Mouse (Mus musculus): ENCODE data around the gene Hist1h1b. TPM values are rescaled to one million over a fixed set of nuclear protein-coding genes. Genes with fewer than 3 reads are reported as not detected.
A peak's percentile ranks its signal among the peaks of the same experiment; 100 is the strongest.
"Not testable (repeated sequence)": the region's sequence is repeated elsewhere in the genome, so short reads cannot be mapped to it uniquely, and the experiment has no call there.

The Hist1h1b gene
- total RNA-seq (2021), result 48.9 and 60.4 TPM in 2 replicates
- long read RNA-seq, partial matches to known transcripts, result 1 of 3 reads
- long read RNA-seq, other reads (novel, unspliced or antisense), result 1 of 3 reads

DNA sequence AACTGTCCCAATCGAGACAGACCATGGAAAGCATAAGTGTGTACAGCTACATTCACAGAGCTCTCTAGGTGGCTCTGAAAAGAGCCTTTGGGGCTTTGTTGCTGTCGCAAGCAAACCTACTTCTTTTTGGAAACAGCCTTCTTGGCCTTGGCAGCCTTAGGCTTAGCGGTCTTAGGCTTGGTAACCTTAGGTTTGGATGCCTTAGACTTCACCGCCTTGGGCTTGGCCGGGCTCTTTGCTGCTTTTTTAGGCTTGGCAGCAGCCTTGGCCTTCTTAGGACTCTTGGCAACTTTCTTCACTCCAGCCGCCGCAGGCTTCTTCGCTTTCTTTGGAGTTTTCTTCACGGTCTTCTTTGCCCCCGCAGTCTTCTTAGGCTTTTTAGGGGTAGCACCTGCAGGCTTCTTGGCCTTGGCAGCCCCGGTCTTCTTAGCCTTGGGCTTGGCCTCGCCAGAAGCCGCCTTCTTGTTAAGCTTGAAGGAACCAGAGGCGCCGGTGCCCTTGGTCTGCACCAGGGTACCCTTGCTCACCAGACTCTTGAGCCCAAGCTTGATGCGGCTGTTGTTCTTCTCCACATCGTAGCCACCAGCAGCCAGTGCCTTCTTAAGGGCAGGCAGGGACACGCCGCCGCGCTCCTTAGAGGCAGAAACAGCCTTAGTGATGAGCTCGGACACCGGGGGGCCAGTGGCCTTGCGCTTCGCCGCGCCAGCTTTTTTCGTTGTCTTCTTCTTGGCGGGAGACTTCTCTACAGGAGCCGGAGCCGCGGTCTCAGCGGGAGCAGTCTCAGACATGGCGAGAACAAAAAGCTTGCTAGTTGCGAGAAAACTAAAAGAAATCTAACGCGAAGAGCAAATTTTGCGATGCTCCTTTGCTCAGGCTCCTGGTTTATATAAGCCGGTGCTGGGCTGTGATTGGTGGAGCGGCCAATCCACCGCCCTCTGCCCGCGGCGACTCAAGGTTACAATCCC is at the start of gene Hist1h1b:
Hist1h1b (minus strand) TSS at position 859 of the 965 bp plus-strand sequence.
- DNase-seq, result peak; percentile 65

DNA sequence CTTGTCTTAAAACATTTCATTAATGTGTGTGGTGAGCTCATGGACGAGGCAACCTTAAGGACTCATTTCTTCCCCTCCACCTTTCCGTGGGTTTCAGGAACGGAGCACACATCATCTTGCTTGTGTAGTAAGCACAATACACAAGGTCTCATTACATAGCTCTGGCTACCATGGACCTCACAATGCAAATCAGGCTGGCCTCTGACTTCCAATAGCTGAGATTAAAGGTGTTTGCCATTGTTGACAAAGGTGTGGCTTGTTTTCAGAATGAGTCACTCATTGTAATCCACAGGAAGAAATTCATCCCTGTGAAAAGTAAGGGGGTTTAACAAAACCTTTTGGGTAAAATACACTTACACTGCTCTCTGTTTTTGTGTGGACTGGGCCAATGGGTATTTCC is 48.1 kb upstream of the Hist1h1b start:
- no peak for DNase-seq

DNA sequence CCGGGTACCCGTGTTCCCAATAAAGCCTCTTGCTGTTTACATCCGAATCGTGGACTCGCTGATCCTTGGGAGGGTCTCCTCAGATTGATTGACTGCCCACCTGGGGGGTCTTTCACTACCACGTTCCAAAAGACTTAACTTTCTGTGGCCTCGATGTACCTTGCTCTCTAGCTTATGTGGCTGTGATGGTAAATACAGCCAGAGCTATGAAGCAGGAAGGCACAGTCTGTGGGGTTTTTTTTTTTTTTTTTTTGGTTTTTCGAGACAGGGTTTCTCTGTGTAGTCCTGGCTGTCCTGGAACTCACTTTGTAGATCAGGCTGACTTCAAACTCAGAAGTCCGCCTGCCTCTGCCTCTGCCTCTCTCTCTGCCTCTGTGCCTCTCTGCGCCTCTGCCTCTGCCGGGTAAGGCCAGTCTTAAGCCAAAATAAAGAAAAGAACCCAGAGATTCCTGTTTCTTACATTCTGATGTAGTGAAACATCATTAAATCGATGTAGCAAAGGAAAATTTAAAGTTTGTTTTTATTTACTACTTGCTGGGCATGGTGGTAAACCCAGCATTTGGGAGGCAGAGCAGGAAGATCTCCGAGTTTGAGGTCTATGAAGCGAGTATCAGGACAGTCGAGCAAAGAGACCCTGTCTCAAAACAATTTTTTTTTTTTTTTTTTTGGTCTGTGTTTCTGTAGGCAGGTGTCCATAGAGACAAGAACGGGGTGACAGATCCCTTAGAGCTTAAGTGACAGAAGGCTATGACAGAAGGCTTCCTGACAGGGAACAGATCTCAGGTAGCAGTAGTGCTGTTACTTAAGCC is 39.9 kb upstream of the Hist1h1b start:
- DNase-seq, result not testable (repeated sequence)

DNA sequence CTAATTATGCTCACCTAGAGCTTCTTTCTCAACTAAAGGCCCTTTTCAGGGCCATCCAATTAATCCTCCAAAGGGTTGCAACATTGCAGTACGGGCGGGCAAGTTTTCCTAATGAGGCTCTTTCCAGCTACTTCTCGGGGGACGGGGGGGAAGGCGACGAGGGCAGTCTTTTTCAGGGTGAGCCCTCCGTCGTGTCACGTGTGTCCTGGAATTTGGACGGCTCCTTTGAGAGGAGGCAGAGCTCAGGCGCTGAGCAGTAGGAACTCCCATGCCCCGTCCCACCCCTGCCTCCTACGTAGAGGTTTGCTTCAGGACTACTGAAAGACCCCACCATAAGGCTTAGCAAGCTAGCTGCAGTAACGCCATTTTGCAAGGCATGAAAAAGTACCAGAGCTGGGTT is 31.7 kb upstream of the Hist1h1b start:
- DNase-seq, result not testable (repeated sequence)

DNA sequence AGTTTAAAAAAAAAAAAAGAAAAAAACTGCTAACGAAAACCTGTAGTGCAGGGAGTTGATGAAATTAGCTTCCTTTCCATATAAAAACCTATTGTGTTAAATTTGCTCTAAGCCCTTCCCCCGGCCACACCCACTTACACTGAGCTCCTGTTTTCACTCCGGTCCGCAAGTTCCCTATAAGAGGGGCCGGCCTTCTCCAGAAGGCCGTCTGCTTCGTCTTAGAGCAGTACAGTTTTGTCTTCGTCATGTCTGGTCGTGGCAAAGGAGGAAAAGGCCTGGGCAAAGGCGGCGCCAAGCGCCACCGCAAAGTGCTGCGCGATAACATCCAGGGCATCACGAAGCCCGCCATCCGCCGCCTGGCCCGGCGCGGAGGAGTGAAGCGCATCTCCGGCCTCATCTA is 31.1 kb upstream of the Hist1h1b start, which contains the start of gene Hist1h4m:
Hist1h4m (plus strand) TSS at position 208 of the 400 bp plus-strand sequence.
- peak; percentile 38 for DNase-seq

DNA sequence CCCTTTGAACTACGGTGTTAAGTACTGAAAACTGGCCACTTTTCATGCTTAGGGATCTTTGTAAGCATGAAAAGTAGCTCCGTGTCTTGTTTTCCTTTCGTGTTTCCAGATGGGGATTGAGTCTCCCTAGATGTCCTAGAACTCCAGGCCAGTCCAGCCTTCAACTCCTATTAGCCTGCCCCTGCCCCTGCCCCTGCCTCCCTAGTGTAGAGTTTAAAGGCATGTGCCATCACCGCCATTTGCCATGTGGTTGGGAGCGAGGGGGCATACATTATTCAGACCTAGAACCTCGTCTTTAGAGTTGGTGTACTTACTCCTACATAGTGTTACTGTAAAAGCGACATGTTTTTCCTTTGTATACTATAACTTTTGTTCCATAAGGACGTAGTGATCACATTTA is 30.6 kb upstream of the Hist1h1b start:
- not testable (repeated sequence) for DNase-seq

DNA sequence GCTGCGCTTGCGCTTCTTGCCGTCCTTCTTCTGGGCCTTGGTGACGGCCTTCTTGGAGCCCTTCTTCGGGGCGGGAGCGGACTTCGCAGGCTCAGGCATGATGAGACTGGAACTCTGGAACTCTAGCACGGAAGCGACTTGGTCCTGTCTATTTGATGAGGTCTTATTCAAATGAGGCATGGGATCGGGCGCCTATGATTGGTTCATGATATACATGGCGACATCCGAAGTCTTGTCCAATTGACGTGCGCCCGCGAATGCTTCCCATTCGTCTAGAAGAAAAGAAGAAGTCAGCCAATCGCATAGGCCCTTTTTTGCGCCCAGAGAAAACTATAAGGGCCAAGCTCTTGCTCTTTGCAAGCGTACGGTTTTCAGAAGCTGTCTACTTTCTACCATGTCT is 29.6 kb upstream of the Hist1h1b start, which contains the start of the genes Hist1h2bq and Hist1h2ao:
Hist1h2bq (minus strand) TSS at position 125 of the 400 bp plus-strand sequence.
Hist1h2ao (plus strand) TSS at position 393 of the 400 bp plus-strand sequence.
- not testable (repeated sequence) for DNase-seq

DNA sequence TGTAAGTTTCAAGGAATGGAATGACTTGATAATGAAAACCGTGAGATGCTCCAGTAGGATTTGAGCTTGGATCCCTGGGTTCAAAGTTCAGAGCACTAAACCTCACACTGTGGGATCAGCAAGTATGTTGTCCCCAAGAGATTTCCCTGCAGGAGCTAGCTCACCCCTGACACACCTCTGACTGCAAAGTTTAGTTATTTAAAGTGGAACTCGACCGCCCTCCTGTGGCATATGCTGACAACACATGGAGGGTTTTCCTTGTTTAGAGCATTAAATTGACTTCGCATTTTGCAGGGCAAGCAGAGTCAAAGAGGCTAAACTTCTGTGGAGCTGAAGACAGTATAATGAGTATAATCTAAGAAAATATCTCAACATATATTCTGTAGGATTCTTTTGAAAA is 22.6 kb upstream of the Hist1h1b start:
- not testable (repeated sequence) for DNase-seq

DNA sequence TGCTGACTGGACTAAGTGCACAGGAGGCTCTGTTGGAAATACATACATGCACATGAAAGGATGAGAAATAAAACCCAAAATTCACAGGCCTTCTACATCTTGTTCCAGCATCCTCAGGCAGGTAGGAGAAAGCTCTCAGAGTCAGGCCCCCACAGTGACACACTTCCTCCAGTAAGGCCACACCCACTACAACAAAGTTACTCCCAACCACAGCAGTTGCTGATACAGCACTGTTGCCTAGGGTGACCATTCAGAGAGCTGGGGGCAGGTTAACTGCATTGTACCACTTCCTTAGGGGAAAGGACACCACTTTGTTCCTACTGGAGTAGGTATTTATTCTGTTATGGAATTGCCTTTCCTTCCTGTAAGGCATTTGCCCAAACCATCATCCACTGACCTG is 16.7 kb upstream of the Hist1h1b start:
- DNase-seq, result not testable (repeated sequence)

DNA sequence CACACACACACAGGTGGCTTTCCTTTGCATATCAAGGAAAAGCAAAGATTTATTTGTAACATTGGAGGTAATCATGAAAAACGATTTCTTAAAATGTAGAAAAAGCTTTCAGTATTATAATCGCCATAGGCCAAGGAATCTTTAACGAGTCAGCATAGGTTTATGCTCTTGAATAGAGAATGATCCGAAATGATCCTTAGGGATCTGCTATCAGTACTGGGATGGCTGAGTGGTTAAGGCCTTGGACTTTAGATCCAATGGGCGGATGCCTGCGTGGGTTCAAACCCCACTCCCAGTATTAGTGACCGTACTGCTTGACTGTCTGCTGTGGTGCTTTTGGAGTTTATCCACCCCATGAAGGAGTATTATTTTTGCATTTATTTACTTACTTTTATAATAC is 15.2 kb upstream of the Hist1h1b start:
- no peak for DNase-seq

DNA sequence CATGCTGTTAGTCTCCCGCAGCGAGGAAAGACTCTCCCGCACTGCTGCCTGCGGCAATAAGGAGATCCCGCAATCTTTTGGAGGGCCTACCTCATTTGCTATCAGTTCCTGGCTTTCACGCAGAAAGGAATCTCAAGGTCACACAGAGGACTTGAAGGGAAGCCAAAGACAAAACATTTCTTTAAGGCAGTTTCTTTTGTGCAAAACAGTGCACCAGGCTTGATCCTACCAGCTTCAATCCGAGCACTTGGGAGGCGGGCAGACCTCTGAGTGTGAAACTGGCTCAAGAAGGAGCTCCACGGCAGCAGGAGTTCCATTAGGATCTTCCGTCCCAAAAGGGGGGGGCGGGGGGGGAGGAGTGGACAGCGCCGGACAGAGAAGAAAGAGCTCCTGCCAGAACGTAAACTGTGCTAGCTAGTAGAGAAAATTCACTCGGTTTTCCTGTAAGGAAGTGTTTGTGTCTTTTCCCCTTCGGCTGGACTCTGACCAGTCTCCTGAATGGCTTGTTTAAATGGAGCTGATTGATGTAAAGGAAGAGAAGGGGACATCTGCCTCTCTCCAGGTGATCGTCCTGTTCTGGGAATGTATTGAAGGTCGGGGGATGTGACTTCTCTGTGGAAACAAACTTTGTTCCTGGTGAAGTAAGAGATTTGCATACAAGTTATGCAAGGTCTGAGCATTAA is 10.3 kb upstream of the Hist1h1b start:
- no peak for DNase-seq

DNA sequence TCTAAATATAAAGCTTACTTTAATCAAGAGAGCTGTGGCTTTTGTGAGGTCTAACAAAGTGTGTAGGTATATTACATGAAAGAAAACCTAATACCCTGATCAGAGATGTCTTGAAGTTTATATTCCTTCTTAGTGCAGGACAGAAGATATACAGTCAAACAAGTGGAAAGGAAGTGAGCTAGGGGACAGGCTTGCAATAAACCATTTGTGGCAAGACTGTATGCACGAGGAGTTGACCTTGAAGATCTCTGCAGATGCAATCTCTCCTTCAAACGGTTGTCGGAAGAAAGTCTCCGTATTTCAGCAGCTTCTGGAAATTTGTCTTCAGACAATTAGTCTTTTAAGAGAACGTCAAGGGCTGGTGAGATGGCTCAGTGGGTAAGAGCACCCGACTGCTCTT is 9.5 kb upstream of the Hist1h1b start:
- no peak for DNase-seq

DNA sequence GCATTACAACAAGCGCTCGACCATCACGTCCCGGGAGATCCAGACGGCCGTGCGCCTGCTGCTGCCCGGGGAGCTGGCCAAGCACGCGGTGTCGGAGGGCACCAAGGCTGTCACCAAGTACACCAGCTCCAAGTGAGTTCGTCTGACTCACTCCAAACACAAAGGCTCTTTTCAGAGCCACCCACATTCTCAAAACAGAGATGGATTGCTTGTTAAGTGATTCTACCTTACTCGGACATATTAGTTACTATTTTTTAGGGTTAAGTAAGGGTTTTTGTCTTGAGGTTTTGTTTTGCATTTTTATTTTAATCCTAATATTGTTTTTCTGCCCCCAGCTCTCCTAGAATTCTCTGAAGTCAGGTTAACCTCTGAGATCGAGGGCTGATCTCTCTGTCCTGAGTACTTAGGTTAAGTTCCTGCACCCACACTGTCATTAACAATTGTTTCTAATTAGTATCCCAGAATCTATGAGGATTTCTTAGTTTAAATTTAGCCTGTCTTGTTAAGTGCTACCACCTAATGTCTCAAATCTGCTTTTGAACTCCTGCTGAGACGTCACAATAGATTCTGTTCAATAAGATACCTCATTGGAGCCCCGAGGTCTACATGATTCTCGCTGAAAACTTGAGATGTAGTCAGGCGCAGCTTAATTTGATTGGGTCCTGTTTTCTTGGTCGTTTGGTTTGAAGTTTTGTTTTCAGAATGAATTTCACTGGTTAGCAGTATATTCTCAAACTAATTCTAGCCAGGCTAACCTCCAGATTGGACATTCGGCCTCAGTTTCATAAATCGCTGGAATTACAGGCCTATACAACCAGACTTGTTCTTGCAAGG is 7.6 kb upstream of the Hist1h1b start:
- DNase-seq, result no peak

DNA sequence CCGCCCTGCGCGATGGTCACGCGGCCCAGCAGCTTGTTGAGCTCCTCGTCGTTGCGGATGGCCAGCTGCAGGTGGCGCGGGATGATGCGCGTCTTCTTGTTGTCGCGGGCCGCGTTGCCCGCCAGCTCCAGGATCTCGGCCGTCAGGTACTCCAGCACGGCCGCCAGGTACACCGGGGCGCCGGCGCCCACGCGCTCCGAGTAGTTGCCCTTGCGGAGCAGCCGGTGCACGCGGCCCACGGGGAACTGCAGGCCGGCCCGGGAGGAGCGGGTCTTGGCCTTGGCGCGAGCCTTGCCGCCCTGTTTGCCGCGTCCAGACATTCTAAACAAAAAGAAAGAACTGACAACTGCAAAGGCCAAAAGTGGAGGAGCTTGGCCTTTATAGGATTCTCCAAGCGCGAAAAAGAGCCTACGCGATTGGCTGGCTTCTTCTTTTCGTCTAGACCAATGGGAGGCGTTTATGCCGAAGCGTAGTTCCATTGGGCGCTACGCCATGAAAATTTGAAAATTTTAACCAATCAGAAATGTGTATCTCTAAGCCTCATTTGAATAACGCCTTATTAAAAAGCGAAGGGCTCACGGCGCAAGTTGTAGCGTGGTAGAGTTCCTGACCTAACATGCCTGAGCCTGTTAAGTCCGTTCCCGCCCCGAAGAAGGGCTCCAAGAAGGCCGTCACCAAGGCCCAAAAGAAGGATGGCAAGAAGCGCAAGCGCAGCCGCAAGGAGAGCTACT is 6.6 kb upstream of the Hist1h1b start, which contains the start of the genes Hist1h2an and Hist1h2bp:
Hist1h2an (minus strand) TSS at position 320 of the 731 bp plus-strand sequence.
Hist1h2bp (plus strand) TSS at position 563 of the 731 bp plus-strand sequence.
- peak; percentile 61 for DNase-seq

DNA sequence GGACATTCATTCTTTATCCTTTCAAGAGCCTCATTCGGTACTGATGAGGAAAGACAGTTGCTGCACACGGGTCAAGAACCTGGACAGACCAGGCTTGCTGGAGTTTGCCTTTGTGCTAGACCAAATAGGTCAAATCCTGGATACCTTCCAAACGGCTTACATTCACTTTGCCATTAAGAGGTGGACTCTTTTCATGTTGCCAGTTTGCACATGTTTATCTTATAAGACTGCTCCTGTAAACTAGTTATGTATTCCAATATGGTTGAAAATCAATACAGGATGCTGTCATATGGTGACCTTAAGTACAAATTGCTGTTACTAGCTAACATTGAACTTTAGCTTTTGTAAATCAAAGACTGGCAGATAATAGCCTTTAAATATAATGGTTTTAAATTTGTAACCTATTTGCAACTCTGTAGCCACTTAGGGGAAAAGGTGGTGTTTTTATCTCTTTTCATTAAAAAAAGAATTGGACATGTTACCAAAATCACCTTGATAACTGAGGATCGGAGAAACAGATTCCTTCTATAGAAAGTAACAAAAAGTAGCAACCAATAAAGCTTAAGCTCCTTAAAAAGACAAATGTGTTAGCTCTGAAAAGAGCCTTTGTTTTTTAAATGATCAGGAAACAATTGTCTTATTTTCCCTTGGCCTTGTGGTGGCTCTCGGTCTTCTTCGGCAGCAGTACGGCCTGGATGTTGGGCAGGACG is 5.9 kb upstream of the Hist1h1b start:
- no peak for DNase-seq

DNA sequence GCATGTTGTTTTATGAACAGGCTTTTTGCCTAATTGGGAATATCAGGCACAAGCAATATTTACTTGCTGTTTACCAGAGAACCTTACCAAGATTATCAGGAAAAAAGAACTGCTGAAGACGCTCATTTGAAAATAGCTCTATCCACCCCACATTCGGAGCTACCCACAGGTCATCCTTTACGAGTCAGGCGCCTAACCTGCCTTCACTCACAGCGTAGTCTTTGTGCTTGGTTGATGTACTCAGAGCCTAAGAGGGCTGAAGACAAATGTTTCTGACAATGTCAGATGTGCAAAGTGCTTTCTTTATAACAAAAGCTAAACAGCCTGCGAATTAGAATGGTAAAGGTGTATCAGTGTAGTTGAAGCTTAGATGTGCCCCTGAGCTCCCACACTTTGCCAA is 3.9 kb upstream of the Hist1h1b start:
- DNase-seq, result no peak

DNA sequence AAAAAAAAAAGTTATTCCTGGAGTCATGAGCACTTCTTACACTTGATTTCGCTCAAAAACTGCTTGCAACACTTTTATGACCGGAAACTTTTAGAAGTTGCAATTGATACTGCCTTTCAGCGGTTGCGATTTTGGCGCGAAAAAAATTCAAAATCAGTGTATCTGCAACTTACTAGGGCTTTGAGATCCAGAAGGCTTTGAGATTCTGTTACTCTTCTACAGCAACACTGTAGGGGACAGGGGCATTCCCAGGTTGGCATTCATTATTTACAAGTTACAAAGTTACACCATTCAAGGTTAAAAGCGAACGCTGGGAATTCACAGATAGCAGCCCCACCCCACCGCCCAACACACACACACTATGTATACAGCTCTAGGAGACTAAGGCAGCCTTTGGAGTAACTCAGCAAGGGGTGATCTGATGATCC is 3.3 kb upstream of the Hist1h1b start:
- no peak for DNase-seq

DNA sequence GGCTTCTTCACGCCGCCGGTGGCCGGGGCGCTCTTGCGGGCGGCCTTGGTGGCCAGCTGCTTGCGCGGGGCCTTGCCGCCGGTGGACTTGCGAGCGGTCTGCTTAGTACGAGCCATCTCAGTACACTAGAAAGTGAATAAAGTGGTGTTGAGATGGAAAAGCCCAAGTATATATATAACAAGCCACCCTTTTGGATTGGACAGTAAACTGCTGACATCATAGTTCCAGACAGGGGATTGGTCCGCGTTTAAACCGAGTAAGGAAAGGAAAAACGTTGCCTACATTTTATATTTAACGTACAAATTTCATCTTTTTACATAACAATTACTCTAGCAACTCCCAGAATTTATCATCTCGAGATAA is 2.8 kb upstream of the Hist1h1b start, which contains the start of gene Hist1h3i:
Hist1h3i (minus strand) TSS at position 116 of the 363 bp plus-strand sequence.
- DNase-seq, result peak; percentile 13

All from adrenal gland, postnatal 25 days (tissue).